Mouse (Mus musculus) layer of hippocampus, adult 18-20 months (tissue): ENCODE results near the gene Ms4a15. TPM values are rescaled to one million over a fixed set of nuclear protein-coding genes. Genes with fewer than 3 reads are reported as not detected.

ENCODE experiments used
- DNase-seq, 2 experiments: peaks; one replicate each; pipeline ENCODE4 v3.0.0; 2022; ENCODE audit warnings: low spot score in 2 of 2
- total RNA-seq, 2 experiments: library from RNA; stranded (reverse); gene quantifications; 2 replicates each; pipeline ENCODE4 v1.2.3; 2021

The Ms4a15 gene
- total RNA-seq, 2 experiments from 2014 or later = not detected

DNA sequence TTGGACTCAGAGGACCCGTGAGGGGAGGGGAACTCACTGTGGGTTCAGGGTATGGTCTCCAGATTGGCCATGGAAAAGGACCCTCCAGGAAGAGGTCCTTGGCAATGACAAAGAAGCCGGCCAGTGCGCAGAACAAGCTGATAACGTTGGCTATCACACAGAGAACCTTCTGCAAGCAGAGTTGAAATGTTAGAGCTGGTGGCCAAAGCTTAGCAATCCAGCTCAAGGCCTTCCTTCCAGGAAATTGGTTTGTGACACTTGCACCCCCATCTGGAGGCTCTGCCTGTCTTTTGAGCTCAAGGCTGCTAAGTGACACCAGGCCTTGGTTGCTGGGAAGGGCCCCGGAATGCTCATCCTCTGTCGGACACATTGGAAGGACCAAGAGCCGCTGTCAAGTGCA lies 27.3 kb downstream of the Ms4a15 start:
- no peak for DNase-seq

DNA sequence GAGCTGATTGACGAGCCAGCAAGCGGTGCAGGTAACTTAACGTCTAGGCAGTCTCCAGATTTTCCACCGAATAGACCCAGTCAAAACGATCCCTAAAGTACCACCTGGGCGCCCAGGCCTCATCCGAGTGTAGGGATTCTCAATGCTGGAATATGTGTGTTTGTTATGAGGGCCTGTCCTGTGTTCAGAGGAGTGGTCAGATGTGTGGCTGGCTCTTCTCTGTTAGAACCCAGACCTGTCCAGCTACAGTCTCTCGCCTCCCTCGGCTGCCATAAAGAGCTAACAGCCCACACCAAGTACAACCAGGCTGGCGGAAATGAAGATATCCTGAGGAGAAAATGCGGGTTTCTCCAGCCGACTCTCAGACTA lies 33.1 kb downstream of the Ms4a15 start:
- DNase-seq = no peak

DNA sequence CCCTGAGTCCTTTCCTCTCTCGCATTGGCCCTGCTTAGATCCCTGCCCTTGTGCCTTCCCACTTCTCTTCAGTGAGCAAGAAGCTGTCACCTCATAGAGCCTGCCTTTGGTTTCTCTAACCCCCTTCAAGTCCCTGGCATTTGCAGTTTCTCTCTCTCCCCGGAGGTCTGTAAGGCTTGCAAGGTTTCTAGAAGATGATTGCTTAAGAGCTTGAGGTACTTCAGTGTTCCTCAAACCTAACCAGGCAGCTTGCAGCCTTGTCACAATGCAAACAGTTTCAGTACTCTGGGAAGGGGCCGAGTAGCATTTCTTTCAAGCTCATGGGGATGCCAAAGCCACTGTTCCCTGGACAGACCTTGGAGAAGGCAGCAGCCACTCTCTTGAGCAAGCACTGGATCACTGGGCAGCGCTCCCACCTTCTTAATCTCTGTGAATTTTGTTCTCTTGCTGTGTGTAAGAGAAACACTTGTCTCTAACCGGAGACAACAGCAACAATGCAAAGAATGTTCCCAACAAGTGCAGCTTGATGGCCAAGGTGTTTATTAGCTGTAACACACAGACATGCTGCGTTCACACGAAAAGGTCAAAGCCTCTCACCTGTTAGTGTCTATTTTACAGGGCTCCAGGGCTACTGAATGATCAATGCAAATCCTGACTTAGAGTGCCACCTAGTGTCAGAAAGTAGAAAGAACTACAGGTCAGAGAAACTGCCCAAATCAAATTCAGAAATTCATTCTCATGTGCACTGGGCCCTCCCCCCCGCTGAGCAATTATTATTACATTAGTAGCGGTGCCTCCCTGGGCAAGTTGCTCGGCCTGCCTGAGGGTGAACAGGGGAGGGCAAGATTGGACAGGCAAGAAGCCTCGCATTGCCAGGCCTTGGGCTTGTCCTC lies 33.7 kb downstream of the Ms4a15 start:
- peak in 1 of 2 experiments; percentile 70 for DNase-seq

DNA sequence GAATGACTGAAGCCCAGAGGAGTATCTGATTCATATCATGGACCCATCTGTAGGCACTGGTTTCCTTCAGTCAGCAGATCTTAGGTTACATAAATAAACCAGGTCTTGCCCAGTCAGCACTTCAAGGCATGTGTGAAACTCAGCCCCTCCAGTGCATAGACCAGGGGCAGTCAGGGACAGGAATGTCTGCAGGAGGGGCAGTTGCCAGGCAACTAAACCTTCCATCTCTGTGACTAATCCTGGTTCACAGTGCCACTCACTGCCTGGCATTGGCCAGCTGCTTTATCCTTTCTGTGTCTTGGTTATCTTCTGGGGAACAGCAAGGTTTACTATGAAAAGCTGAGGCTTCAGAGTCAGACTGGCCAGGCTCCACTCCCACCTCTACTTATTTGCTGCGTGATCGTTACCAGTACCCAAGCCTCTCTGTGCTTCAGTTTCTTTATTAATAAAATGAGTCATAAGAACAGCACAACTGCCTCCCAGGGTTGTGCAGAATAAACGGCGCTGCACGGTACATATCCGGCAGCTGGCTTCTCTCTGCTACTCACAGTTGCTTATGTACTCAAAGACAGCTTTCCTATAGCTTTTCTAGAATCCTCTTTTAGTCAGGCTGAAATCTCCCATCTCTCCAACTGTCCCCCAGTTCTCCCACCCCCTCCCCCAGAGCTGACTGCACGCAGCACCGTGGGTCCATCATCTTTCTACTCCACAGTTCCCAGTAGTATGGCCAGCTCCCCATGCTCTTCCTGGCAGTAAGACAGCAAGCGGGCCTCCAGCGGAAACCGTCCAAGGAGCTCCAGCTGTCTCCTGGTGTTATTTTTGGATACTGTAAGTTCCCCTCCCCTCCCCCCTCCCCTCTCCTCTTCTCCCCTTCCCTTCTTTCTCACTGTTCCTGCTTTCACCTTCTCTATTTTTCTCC lies 40.8 kb downstream of the Ms4a15 start:
- peak; percentile 35 to 57 for DNase-seq

DNA sequence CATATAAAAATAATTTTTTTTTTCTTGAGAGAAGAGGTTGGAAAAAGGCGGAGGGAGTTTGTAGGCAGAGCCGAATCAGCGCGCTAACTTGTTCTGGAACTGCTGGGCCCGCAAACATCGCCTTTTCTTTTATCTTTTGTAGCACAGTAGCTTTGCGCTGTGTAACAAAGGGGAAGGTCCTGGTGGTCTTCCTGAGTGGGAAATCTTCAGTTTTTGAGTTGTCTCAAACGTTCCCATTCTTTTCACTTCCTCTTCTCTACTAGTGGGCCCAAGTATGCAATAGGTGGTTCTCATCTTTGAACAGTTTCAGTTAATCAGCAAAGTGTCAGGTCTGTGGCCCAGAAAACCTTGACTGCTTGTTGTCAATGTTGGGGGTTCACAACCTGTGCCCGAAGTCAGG lies 43.5 kb downstream of the Ms4a15 start:
- no peak for DNase-seq

DNA sequence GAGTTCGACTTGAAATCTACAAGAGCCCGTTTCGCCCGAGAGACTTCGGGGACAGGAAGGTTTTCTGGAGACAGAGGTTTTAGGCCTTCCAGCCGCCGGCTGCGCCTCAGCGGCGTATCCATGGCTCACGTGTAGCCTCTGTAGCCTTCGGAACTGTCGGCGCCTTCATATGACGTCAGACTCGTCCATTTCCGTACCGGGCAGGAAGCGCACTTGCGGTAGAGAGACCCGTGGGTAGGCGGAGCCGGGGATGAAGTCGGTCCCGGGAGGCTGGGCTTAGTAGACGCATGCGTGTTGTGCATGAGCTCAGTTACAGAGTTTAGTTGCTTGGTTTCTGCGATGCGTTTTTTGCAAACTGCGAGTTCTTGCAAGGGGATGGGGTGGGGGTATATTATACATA lies 43.9 kb downstream of the Ms4a15 start, which contains the start of gene Ccdc86:
Gene Ccdc86, minus strand, starts transcription at position 155 of the 400 bp plus-strand sequence.
- peak; percentile 94 to 98 for DNase-seq

DNA sequence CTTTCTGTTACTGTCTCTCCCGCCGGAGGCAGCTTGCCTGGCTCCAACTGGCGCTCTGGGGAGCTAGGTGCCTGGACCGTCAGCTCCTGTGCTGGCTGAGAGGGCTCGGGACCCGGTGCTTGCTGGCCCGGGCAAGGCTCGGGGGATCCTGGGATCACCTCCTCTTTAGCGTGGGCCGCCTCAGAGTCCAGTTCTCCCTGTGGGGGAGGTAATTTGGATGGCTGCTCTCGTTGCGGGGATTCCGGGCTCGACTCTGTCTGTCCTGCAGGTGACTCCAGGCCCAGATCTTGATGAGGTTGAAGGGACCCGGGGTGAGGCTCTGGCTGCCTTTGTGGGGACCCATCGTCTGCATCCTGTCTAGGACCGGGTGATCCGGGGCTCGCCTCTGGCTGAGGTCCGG lies 44.6 kb downstream of the Ms4a15 start:
- no peak for DNase-seq

DNA sequence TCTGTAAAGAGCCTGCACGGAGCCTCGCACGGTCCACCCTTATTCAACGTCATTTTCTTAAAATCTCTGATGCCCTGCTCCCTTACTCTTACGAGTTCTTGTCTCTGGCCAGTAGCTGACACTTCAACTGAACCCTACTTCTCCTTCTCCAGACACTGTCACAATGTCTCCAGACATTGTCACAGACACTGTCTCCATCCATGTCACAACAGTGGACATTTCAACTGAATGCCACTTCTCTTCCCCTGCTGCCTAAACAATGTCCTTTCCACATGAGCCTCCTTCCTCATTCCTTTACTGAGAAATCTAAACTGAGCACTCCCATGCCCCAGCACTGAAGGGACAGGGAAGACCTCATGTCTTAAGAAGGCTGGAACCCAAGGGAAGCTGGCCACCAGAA lies 45.8 kb downstream of the Ms4a15 start:
- DNase-seq = no peak

DNA sequence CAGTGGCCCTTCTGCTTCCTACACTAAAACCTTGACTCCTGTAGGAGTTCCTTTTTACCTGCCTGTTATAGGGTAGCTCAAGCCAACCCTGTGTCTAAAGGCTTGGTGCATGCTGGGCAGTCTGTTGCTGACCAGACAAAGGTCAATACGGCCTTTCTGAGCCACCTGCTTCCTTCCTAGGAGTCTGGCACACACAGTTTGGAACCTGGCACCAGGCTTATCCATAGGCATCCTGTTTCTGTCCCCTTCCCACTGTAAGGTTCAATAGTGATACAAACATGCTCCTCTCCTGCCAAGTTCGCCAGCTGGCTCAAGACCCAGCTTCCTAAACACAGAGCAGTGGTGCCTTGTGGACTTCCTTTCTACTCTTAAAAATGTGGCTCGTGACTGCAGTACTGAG lies 46.5 kb downstream of the Ms4a15 start:
- no peak for DNase-seq

DNA sequence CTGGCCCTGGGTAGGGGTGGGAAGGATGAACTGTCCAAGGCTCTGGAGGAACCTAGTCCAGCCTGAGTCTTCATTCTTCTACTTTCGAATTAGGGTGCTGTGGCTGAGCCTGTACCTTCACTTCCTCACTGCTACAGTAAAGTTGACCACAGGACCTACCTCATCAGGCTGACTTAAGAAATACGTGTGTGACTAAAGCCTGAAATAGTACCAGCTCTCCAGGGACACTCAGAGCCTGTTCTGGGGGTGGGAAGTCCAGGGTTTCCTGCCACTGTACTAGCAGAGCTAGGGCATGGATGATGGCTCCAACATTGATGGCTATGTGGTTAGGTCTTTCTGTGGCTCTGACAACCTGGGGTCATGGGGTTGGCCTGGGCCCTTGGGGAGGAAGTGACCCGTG lies 49.1 kb downstream of the Ms4a15 start:
- no peak for DNase-seq

DNA sequence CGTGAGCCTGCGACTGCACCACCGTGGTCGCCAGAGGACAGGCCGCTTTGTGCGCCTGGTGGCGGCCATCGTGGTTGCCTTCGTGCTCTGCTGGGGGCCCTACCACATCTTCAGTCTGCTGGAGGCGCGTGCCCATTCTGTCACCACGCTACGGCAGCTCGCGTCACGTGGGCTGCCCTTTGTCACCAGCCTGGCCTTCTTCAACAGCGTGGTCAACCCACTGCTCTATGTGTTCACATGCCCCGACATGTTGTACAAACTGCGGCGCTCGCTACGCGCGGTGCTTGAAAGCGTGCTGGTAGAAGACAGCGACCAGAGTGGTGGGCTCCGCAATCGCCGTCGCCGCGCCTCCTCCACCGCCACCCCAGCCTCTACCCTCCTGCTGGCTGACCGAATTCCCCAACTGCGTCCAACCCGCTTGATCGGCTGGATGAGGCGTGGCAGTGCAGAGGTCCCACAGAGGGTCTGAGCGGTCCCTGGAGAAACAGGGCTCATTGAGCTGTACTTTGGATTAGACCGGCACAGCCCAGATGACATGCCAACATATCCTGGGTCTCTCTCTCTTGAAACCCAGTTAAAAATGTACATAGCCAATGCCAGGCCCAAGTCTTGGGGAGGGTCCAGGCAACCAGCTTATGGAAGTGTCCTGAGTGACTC lies 52.1 kb downstream of the Ms4a15 start:
- DNase-seq = no peak

DNA sequence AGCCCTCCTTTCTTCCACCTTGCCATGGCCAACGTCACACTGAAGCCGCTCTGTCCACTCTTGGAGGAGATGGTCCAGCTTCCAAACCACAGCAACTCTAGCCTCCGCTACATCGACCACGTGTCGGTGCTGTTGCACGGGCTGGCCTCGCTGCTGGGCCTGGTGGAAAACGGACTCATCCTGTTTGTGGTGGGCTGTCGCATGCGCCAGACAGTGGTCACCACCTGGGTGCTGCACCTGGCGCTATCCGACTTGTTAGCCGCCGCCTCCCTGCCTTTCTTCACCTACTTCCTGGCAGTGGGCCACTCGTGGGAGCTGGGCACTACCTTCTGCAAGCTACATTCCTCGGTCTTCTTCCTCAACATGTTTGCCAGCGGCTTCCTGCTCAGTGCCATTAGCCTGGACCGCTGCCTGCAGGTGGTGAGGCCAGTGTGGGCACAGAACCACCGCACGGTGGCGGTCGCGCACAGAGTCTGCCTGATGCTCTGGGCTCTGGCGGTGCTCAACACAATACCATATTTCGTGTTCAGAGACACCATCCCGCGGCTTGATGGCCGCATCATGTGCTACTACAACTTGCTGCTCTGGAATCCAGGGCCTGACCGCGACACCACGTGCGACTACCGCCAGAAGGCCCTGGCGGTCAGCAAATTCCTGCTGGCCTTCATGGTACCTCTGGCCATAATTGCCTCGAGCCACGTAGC lies 52.8 kb downstream of the Ms4a15 start:
- peak; percentile 47 to 71 for DNase-seq

DNA sequence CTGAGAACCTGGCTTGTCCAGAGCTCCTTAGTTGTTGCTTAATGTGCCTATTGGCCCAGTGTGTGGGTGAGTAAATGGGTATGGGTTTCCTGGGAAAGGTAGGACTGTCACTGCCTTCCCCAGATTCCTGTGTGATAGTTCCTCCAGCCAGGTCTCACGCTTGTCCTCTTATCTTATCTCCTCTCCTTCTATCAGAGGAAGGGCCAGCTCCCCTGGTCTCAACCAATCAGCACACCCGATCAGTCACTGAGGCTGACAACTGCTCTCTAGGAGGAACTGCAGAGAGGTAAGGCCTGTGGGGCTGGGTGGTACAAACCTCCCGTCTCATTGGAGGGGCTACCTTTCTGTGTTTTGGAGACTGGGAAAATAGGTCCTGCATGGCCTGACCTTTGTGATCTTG lies 54.3 kb downstream of the Ms4a15 start:
- DNase-seq = no peak

DNA sequence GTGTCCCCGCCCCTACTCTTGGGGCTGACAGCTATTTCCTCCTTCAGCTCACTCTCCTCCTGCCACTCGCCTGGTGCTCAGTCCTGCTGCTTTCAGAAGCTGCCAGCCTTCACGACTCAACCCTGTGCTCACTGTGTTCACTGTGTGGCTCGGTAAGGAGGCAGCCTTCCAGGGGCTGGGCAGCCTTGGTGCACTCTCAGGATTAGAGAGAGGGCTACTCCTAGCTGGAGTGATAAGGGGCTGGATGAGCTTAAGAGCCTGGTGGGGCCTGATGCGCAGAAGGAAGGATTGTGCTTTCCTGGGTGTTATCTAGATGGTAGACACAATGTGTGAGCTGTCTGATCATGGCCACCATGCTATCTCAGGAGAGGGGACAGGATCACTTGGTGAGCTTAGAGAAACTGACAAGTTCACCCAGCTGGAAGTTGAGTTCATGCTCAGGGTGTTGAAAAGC lies 55.9 kb downstream of the Ms4a15 start, which contains the start of gene Ptgdr2:
Gene Ptgdr2, plus strand, starts transcription at position 51 of the 454 bp plus-strand sequence.
- DNase-seq = no peak

DNA sequence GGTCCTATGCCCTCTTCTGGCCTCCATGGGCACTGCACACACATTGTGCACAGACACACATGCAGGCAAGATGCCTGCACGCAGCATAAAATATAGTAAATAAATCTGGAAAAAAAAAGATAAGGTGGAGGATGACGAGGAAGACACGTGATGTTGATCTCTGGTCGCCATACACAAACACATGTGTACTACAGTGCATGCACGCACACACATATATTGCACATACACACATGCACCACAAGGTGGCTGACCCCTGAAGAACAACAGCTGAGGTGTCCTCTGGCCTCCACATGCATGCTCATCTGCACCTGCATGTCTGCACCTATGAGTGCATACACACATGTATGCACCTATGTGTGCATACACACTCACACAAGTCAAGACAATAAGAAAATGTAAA lies 57.0 kb downstream of the Ms4a15 start:
- no peak for DNase-seq

DNA sequence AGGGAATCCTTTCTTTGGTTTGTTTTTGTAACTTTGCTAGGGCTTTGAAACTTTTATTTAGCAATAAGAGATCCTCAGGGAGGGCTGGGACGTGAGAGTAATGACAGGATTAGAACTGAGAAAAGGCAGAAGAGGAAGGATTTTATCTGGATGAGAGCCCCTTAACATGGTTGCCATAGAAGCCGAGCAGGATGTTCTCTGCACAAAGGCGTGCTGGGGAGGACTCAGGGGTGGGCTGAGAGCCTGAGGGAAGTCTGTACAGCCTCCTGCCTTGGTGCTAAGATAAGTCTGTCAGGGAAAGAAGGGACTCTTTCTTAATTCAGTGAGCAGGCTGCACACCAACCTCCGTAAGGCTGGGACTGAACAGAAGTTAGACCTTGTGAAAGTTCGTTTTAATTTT lies 58.0 kb downstream of the Ms4a15 start:
- DNase-seq = peak in 1 of 2 experiments; percentile 39

DNA sequence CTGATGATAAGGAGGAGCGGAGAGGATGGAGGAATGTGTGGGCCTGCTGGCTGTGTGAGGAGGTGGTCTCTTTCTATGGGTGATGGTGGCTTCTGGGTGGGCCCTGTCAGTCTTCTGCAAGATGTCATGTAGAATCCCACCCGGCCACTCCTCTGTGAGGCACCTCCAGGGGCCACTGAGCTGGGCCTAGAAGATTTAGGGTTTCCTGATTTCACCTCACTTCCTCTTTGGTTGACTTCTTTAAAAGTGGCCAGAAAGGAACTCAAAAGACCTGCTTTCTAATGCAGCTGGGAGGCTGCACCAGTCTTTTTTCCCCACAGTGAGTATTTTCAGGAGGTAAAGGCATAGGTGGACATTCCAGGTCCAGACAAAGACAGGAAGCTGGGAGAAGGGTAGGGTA lies 62.4 kb downstream of the Ms4a15 start:
- DNase-seq = no peak
